Mouse (Mus musculus) heart, postnatal 0 days (tissue): ENCODE results near the gene Gm17428. TPM values are rescaled to one million over a fixed set of nuclear protein-coding genes. Genes with fewer than 3 reads are reported as not detected.
"Not testable (repeated sequence)": the region's sequence is repeated elsewhere in the genome, so short reads cannot be mapped to it uniquely, and the experiment has no call there.

Experiments
- ATAC-seq: fragments of 200-750 bp; cut with Nextera tagmentation; 2 replicates; pipeline ENCODE4 v1.8.0; 2017; ENCODE audit warnings: low read depth, moderate number of reproducible peaks, moderate library complexity; ENCODE audit not compliant: insufficient read depth
- DNase-seq: peaks from one replicate; pipeline ENCODE4 v3.0.0-alpha.2; 2016; ENCODE audit warnings: low spot score
- H3K27ac ChIP-seq: fragments of 300-500 bp; sonication (generic); 2 replicates; pipeline ENCODE4 v1.5.1; 2014; ENCODE audit warnings: low read depth, mild to moderate bottlenecking
- H3K27me3 ChIP-seq: fragments of 300-500 bp; sonication (generic); 2 replicates; pipeline ENCODE4 v1.6.1; 2014; ENCODE audit warnings: low read length, mixed read lengths; ENCODE audit not compliant: control insufficient read depth, insufficient read depth
- H3K36me3 ChIP-seq: fragments of 300-500 bp; sonication (generic); replicated peaks from 2 replicates; pipeline ENCODE4 v1.6.1; 2014; ENCODE audit warnings: low read length, mixed read lengths; ENCODE audit not compliant: control insufficient read depth, insufficient read depth
- H3K4me1 ChIP-seq: fragments of 300-500 bp; sonication (generic); 2 replicates; pipeline ENCODE4 v1.6.1; 2014; ENCODE audit warnings: antibody characterized with exemption; ENCODE audit not compliant: control insufficient read depth, insufficient read depth
- H3K4me2 ChIP-seq: fragments of 300-500 bp; sonication (generic); 2 replicates; pipeline ENCODE4 v1.6.1; 2014; ENCODE audit warnings: low read depth, mild to moderate bottlenecking, low read length, moderate library complexity
- H3K4me3 ChIP-seq: fragments of 300-500 bp; sonication (generic); 2 replicates; pipeline ENCODE4 v1.5.1; 2014; ENCODE audit warnings: low read depth, low read length
- H3K9ac ChIP-seq: fragments of 300-500 bp; sonication (generic); replicated peaks from 2 replicates; pipeline ENCODE4 v1.6.1; 2014; ENCODE audit warnings: low read depth, low read length, mixed read lengths
- H3K9me3 ChIP-seq: fragments of 300-500 bp; sonication (generic); replicated peaks from 2 replicates; pipeline ENCODE4 v1.6.1; 2016; ENCODE audit warnings: low read length; ENCODE audit not compliant: control insufficient read depth
- CTCF ChIP-seq: IDR thresholded peaks from 2 replicates; pipeline ENCODE4 v1.5.1; 2016; ENCODE audit warnings: antibody characterized with exemption, control low read depth, low read depth
- EP300 ChIP-seq: IDR thresholded peaks from 2 replicates; pipeline ENCODE4 v1.6.1; 2016; ENCODE audit warnings: antibody characterized with exemption, low read depth
- WGBS: fragments of 180-500 bp; shearing (Covaris S2); extraction: QIAGEN DNeasy Blood & Tissue Kit; methylation state at CpG from one replicate; pipeline ENCODE4 v1.1.7; 2014; 5-methylcytosine and 5-hydroxymethylcytosine counted together
- polyA plus RNA-seq: library from polyadenylated mRNA; unstranded; fragments of >200 nt; fragmentation: Nextera tagmentation; extraction: Ambion mirVana; gene quantifications from 2 replicates; pipeline ENCODE4 v1.2.1, GENCODE M21; 2015
- total RNA-seq: library from RNA; depleted of rRNA; stranded (reverse); fragments of >200 nt; gene quantifications from 2 replicates; pipeline ENCODE4 v1.2.3, GENCODE M21; 2014; ENCODE audit warnings: low replicate concordance

Gm17428 gene
- total and polyA plus RNA-seq, 2 experiments from 2014 or later, result not detected

GRCm38 (mm10) chr14:54974068-54974791, 2.5 kb upstream of the Gm17428 start:
- H3K9ac ChIP-seq, result peak overlapping the region; percentile 46; the same call in 1 of the 2 replicates
- ATAC-seq (no peak), DNase-seq (no peak)
- H3K27me3 ChIP-seq, result no peaks in the 10 kb centered on the region
- no peak overlapping the region for H3K4me3 ChIP-seq
- no peaks in the 10 kb centered on the region for H3K9me3 ChIP-seq
- TF ChIP-seq EP300 (no peak), CTCF (no peak)
- peak overlapping the region; percentile 61 for H3K4me2 ChIP-seq
- H3K36me3 ChIP-seq, result peaks cover 75% of the 10 kb centered on the region
- H3K27ac ChIP-seq, result peak overlapping the region; percentile 96
- WGBS, result 64% methylated on average over 6 of the region's 6 CpGs
- H3K4me1 ChIP-seq, result 0 out of 2 replicates have a peak, but pooled peaks cover 4% of the 10 kb centered on the region

- ATAC-seq (no peak), DNase-seq (no peak)
- peak overlapping the region; percentile 66 for H3K27ac ChIP-seq
- H3K4me1 ChIP-seq, result 0 out of 2 replicates have a peak, but pooled peaks cover 4% of the 10 kb centered on the region
- H3K36me3 ChIP-seq, result peaks cover 79% of the 10 kb centered on the region
- 0 out of 2 replicates have a peak overlapping the region, but pooled peaks have one; percentile 7 for H3K4me3 ChIP-seq
- no peaks in the 10 kb centered on the region for H3K27me3 ChIP-seq
- peak overlapping the region; percentile 43; the same call in 1 of the 2 replicates for H3K9ac ChIP-seq
- H3K4me2 ChIP-seq, result peak overlapping the region; percentile 30
- 61% methylated on average over 8 of the region's 8 CpGs for WGBS
- TF ChIP-seq CTCF, result no peak
- TF ChIP-seq EP300, result no peak
- H3K9me3 ChIP-seq, result no peaks in the 10 kb centered on the region
Measured at GRCm38 (mm10) chr14:54978664-54979063, 1.9 kb downstream of the Gm17428 start.

- TF ChIP-seq EP300 (no peak), CTCF (no peak)
- H3K4me3 ChIP-seq, result no peak overlapping the region
- H3K27me3 ChIP-seq, result no peaks in the 10 kb centered on the region
- peaks cover 84% of the 10 kb centered on the region for H3K36me3 ChIP-seq
- ATAC-seq (no peak), DNase-seq (no peak)
- peak overlapping the region; percentile 8; the same call in 1 of the 2 replicates for H3K9ac ChIP-seq
- no peaks in the 10 kb centered on the region for H3K9me3 ChIP-seq
- H3K4me1 ChIP-seq, result 0 out of 2 replicates have a peak, but pooled peaks cover 4% of the 10 kb centered on the region
- 59% methylated on average over 7 of the region's 7 CpGs for WGBS
- peak overlapping the region; percentile 99 for H3K27ac ChIP-seq
- H3K4me2 ChIP-seq, result peak overlapping the region; percentile 9; the same call in 1 of the 2 replicates
Measured at GRCm38 (mm10) chr14:54981934-54982333, 5.2 kb downstream of the Gm17428 start.

GRCm38 (mm10) chr14:54988350-54988874, 11.7 kb downstream of the Gm17428 start:
- not testable (repeated sequence) for DNase-seq, H3K4me1 ChIP-seq, H3K9me3 ChIP-seq, H3K27me3 ChIP-seq
- peak; percentile 71 for ATAC-seq
- Histone ChIP-seq H3K4me2 (peak overlapping the region; percentile 62), H3K4me3 (peak overlapping the region; percentile 46), H3K36me3 (peaks cover 68% of the 10 kb centered on the region), H3K9ac (peak overlapping the region; percentile 54), H3K27ac (peak overlapping the region; percentile 99)
- 43% methylated on average over 9 of the region's 9 CpGs for WGBS
- TF ChIP-seq EP300, result peak; percentile 29; the same call in 1 of the 2 replicates

GRCm38 (mm10) chr14:54988882-54989281, 12.1 kb downstream of the Gm17428 start:
- Histone ChIP-seq H3K9me3 (no peaks in the 10 kb centered on the region), H3K9ac (peak overlapping the region; percentile 67), H3K36me3 (peaks cover 63% of the 10 kb centered on the region), H3K27ac (peak overlapping the region; percentile 99), H3K4me2 (peak overlapping the region; percentile 62), H3K4me3 (peak overlapping the region; percentile 46), H3K27me3 (no peaks in the 10 kb centered on the region), H3K4me1 (no peaks in the 10 kb centered on the region)
- 38% methylated on average over 13 of the region's 13 CpGs for WGBS
- DNase-seq (no peak), ATAC-seq (no peak; the same call in 1 of the 2 replicates)
- TF ChIP-seq EP300 (no peak), CTCF (no peak)
